Comparison of ENCODE assay signal across 15 mouse cellular contexts in genomic region chr4:141942403-141942802, GRCm38 (mm10).
DNase-seq lines count a peak whose midpoint lies in the region; ATAC-seq and TF ChIP-seq lines count a peak whose summit lies in the region.
"Had no signal": no experiment of that assay in that cellular context is flagged by ENCODE, and none has a peak within 500 bp of the region (broad histone marks: within the 10 kb centered on the region; RNA-seq: fewer than 3 reads in every experiment).

No protein-coding gene starts in this region.

- H3K36me3 ChIP-seq in heart, embryonic 11.5 days (ENCODE audit: control insufficient read depth, insufficient read depth, low read length) = no peaks in the 10 kb centered on the region
- H3K36me3 ChIP-seq in lung, embryonic 14.5 days (ENCODE audit: insufficient read depth) = no peaks in the 10 kb centered on the region
- no peaks in the 10 kb centered on the region for H3K36me3 ChIP-seq in liver, embryonic 11.5 days (ENCODE audit: control insufficient read depth, insufficient read depth, low read length)
- no peaks in the 10 kb centered on the region for H3K36me3 ChIP-seq in stomach, postnatal 0 days (ENCODE audit: control insufficient read depth, insufficient read depth, low read length)

- H3K9me3 ChIP-seq in heart, embryonic 11.5 days (replicated peaks; ENCODE audit: control insufficient read depth, low read length) = no peaks in the 10 kb centered on the region
- H3K9me3 ChIP-seq in lung, embryonic 14.5 days (ENCODE audit: low read depth, low read length) = no peaks in the 10 kb centered on the region
- no peaks in the 10 kb centered on the region for H3K9me3 ChIP-seq in liver, embryonic 11.5 days (ENCODE audit: control insufficient read depth, low read length)
- H3K9me3 ChIP-seq in stomach, postnatal 0 days (ENCODE audit: control insufficient read depth, low read length) = no peaks in the 10 kb centered on the region

- H3K27ac ChIP-seq in heart, embryonic 11.5 days (ENCODE audit: low read depth, low read length) = no peak overlapping the region
- no peak overlapping the region for H3K27ac ChIP-seq in lung, embryonic 14.5 days (ENCODE audit: low read depth)
- H3K27ac ChIP-seq in liver, embryonic 11.5 days (ENCODE audit: low read depth, low read length) = peak overlapping the region; percentile 38; the same call in 1 of the 2 replicates
- H3K27ac ChIP-seq in stomach, postnatal 0 days (replicated peaks) = no peak overlapping the region

- TF ChIP-seq POLR2A in lung, adult 2 months (IDR thresholded peaks at IDR 0.05; ENCODE audit: borderline replicate concordance, extremely low read depth, low read depth, low read length) = no peak

- H3K4me1 ChIP-seq in heart, embryonic 11.5 days (ENCODE audit: control insufficient read depth, insufficient read depth, low read length) = peaks cover 11% of the 10 kb centered on the region; the same call in 1 of the 2 replicates
- no peaks in the 10 kb centered on the region for H3K4me1 ChIP-seq in lung, embryonic 14.5 days (ENCODE audit: insufficient read depth)
- H3K4me1 ChIP-seq in liver, embryonic 11.5 days (replicated peaks; ENCODE audit: control insufficient read depth, insufficient read depth, low read length) = peaks cover 8% of the 10 kb centered on the region
- H3K4me1 ChIP-seq in stomach, postnatal 0 days (replicated peaks; ENCODE audit: control insufficient read depth, insufficient read depth) = no peaks in the 10 kb centered on the region; the same call in 1 of the 2 replicates
- no peaks in the 10 kb centered on the region for H3K4me1 ChIP-seq in lung, adult 2 months (ENCODE audit: control insufficient read depth, insufficient read depth, low read length)

- TF ChIP-seq EP300 in stomach, postnatal 0 days (optimal IDR thresholded peaks at IDR 0.05) = no peak

- TF ChIP-seq CTCF in lung, embryonic 14.5 days (IDR thresholded peaks at IDR 0.05; ENCODE audit: low read depth) = no peak
- no peak for TF ChIP-seq CTCF in stomach, postnatal 0 days (IDR thresholded peaks at IDR 0.05; ENCODE audit: low read depth)
- no peak for TF ChIP-seq CTCF in lung, adult 2 months (IDR thresholded peaks at IDR 0.05; ENCODE audit: insufficient read depth, low read length)

- 14% methylated on average over 11 of the region's 11 CpGs for WGBS in heart, embryonic 11.5 days (ENCODE audit: insufficient replicate concordance)
- WGBS in lung, embryonic 14.5 days = 14% methylated on average over 11 of the region's 11 CpGs
- WGBS in liver, embryonic 11.5 days = 27% methylated on average over 11 of the region's 11 CpGs
- 18% methylated on average over 11 of the region's 11 CpGs for whole genome bisulfite sequencing in stomach, postnatal 0 days
- 41% methylated on average over 11 of the region's 11 CpGs for WGBS in lung, adult 2 months

- ATAC-seq in heart, embryonic 11.5 days (replicated peaks; ENCODE audit: insufficient number of reproducible peaks, low FRiP score, low TSS enrichment) = no peak
- ATAC-seq in lung, embryonic 14.5 days (ENCODE audit: insufficient read depth) = peak; percentile 26
- peak; percentile 60 for ATAC-seq in liver, embryonic 11.5 days (replicated peaks; ENCODE audit: low FRiP score)
- ATAC-seq in stomach, postnatal 0 days (ENCODE audit: low FRiP score, low TSS enrichment) = peak; percentile 31; the same call in 1 of the 2 replicates
- ATAC-seq: lung, postnatal 0 days had no signal

- no peaks in the 10 kb centered on the region for H3K27me3 ChIP-seq in heart, embryonic 11.5 days (ENCODE audit: control insufficient read depth, insufficient read depth, low read length)
- no peaks in the 10 kb centered on the region for H3K27me3 ChIP-seq in lung, embryonic 14.5 days (ENCODE audit: insufficient read depth, low read length)
- H3K27me3 ChIP-seq in liver, embryonic 11.5 days (replicated peaks; ENCODE audit: control insufficient read depth, insufficient read depth, low read length) = no peaks in the 10 kb centered on the region
- H3K27me3 ChIP-seq in stomach, postnatal 0 days (ENCODE audit: control insufficient read depth, insufficient read depth, low read length) = no peaks in the 10 kb centered on the region

- no peak overlapping the region for H3K4me3 ChIP-seq in heart, embryonic 11.5 days (ENCODE audit: low read depth, low read length)
- H3K4me3 ChIP-seq in lung, embryonic 14.5 days (ENCODE audit: low read depth, low read length) = no peak overlapping the region
- H3K4me3 ChIP-seq in liver, embryonic 11.5 days (ENCODE audit: low read depth, low read length) = no peak overlapping the region
- H3K4me3 ChIP-seq in stomach, postnatal 0 days (ENCODE audit: low read depth, low read length) = no peak overlapping the region
- no peak overlapping the region for H3K4me3 ChIP-seq in lung, adult 2 months (replicated peaks; ENCODE audit: extremely low read depth, low read depth, low read length)

- H3K9ac ChIP-seq in heart, embryonic 11.5 days (ENCODE audit: low read depth, low read length) = no peak overlapping the region
- H3K9ac ChIP-seq in lung, embryonic 14.5 days = no peak overlapping the region
- H3K9ac ChIP-seq in liver, embryonic 11.5 days (ENCODE audit: low read depth, low read length) = no peak overlapping the region
- H3K9ac ChIP-seq in stomach, postnatal 0 days (ENCODE audit: low read length) = no peak overlapping the region

- DNase-seq in heart, adult 8-10 months (ENCODE audit: low spot score) = no peak
- DNase-seq in lung, embryonic 14.5 days = no peak
- no peak for DNase-seq in lung, postnatal 14 days
- no peak for DNase-seq in liver, embryonic 11.5 days (ENCODE audit: low spot score)
- no peak for DNase-seq in stomach, postnatal 0 days (ENCODE audit: low spot score)
- DNase-seq in right cerebral cortex, adult 18-20 months = no peak
- DNase-seq in lung, adult 2 months = no peak
- DNase-seq: adrenal gland, postnatal 10 days; cerebellum, postnatal 14 days; heart, adult 11 months; kidney, adult 9 months; spleen, adult 18-20 months; thymus, adult 18-20 months had no signal

- peak overlapping the region; percentile 40; the same call in 1 of the 2 replicates for H3K4me2 ChIP-seq in heart, embryonic 11.5 days
- H3K4me2 ChIP-seq in lung, embryonic 14.5 days = no peak overlapping the region
- H3K4me2 ChIP-seq in liver, embryonic 11.5 days = no peak overlapping the region
- no peak overlapping the region for H3K4me2 ChIP-seq in stomach, postnatal 0 days (replicated peaks; ENCODE audit: low read depth)
